Mouse (Mus musculus): Measurements from ENCODE around the gene Alkbh1. TPM values are rescaled to one million over a fixed set of nuclear protein-coding genes. Genes with fewer than 3 reads are reported as not detected.

Gene Alkbh1
- polyA plus RNA-seq, 2 experiments, result 48.3 to 60.2 TPM

DNA sequence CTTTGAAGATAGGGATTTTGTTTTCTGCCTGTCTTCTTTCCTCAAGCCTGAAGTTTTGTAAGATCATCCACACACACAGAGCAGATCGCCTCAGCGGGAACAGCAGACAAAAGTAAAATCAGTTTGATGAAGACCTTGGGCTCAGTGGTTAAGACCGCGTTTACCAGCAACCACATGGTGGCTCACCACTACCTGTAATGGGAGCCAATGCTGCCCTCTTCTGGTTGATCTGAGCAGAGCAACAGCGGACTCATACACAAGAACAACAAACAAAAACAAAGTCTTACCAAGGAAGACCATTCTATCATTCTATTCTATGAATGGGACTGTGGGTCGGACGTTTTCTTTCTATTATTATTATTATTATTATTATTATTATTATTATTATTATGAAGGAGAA lies 27.1 kb downstream of the Alkbh1 start:
- Histone ChIP-seq H3K4me2 (replicated peaks; ENCODE audit: low read depth, low read length, severe bottlenecking) (no peak overlapping the region), H3K27ac (replicated peaks; ENCODE audit: low read depth, low read length) (no peak overlapping the region), H3K27me3 (ENCODE audit: control insufficient read depth, insufficient read depth, low read length) (no peaks in the 10 kb centered on the region), H3K9ac (ENCODE audit: low read depth, low read length, severe bottlenecking) (no peak overlapping the region), H3K9me3 (ENCODE audit: control insufficient read depth, low read length) (no peaks in the 10 kb centered on the region), H3K4me1 (ENCODE audit: control insufficient read depth, insufficient read depth, low read length) (no peaks in the 10 kb centered on the region), H3K4me3 (replicated peaks; ENCODE audit: low read length) (no peak overlapping the region), H3K36me3 (ENCODE audit: control insufficient read depth, insufficient read depth, low read length) (no peaks in the 10 kb centered on the region)
- DNase-seq (ENCODE audit: low spot score) (peak; percentile 52), ATAC-seq (ENCODE audit: low FRiP score, low read depth) (peak; percentile 42; the same call in 1 of the 2 replicates)
- no peak for TF ChIP-seq POLR2A (IDR thresholded peaks at IDR 0.05; ENCODE audit: borderline replicate concordance, extremely low read depth, insufficient read depth, insufficient read length)
- WGBS, result 34% methylated on average over 7 of the region's 7 CpGs

- no peaks in the 10 kb centered on the region for H3K4me1 ChIP-seq (ENCODE audit: control insufficient read depth, insufficient read depth, low read length)
- H3K9ac ChIP-seq (ENCODE audit: low read depth, low read length, severe bottlenecking), result no peak overlapping the region
- no peak overlapping the region for H3K4me3 ChIP-seq (replicated peaks; ENCODE audit: low read length)
- H3K4me2 ChIP-seq (replicated peaks; ENCODE audit: low read depth, low read length, severe bottlenecking), result no peak overlapping the region
- H3K27ac ChIP-seq (replicated peaks; ENCODE audit: low read depth, low read length), result no peak overlapping the region
- WGBS, result 60% methylated on average over 4 of the region's 4 CpGs
- H3K36me3 ChIP-seq (ENCODE audit: control insufficient read depth, insufficient read depth, low read length), result no peaks in the 10 kb centered on the region
- ATAC-seq (ENCODE audit: low FRiP score, low read depth) (no peak), DNase-seq (ENCODE audit: low spot score) (no peak)
- H3K9me3 ChIP-seq (ENCODE audit: control insufficient read depth, low read length), result no peaks in the 10 kb centered on the region
- no peaks in the 10 kb centered on the region for H3K27me3 ChIP-seq (ENCODE audit: control insufficient read depth, insufficient read depth, low read length)
- no peak for TF ChIP-seq POLR2A (IDR thresholded peaks at IDR 0.05; ENCODE audit: borderline replicate concordance, extremely low read depth, insufficient read depth, insufficient read length)
Observed at GRCm38 (mm10) chr12:87415358-87415757, 28.5 kb downstream of the Alkbh1 start.

DNA sequence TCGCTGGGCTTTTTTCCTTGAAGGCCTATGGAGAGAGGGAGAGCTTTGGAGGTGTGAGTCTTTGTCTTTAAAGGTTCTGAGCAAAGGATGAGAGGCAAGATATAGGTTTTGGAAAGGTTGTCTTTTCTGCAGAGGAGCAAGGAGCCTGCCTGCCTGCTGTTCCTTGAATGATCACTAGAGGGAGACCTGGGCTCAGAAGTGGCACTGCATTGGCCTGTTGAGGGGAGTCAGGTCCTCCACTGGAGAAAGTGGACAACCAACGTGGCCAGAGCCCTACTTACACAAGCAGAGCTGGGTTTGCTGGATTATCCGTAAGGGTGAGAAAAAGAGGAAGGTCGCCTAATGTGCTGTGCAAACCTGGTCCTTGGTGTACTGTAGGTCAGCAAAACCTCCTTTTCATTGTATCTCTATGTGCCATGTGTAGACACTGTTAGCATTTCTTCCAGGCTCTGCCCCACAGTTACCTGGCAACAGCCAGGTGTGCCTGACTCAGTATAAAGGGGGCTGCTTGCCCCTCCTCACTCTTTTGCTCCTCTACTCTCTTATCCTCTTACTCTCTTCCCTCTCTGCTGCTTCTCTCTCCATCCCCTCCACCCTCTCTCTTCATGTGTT lies 30.5 kb downstream of the Alkbh1 start:
- no peaks in the 10 kb centered on the region for H3K36me3 ChIP-seq (ENCODE audit: control insufficient read depth, insufficient read depth, low read length)
- no peak overlapping the region for H3K27ac ChIP-seq (replicated peaks; ENCODE audit: low read depth, low read length)
- H3K9ac ChIP-seq (ENCODE audit: low read depth, low read length, severe bottlenecking), result no peak overlapping the region
- ATAC-seq (ENCODE audit: low FRiP score, low read depth) (peak; percentile 49; the same call in 1 of the 2 replicates), DNase-seq (ENCODE audit: low spot score) (peak; percentile 63)
- H3K4me2 ChIP-seq (replicated peaks; ENCODE audit: low read depth, low read length, severe bottlenecking), result no peak overlapping the region
- no peaks in the 10 kb centered on the region for H3K4me1 ChIP-seq (ENCODE audit: control insufficient read depth, insufficient read depth, low read length)
- no peaks in the 10 kb centered on the region for H3K9me3 ChIP-seq (ENCODE audit: control insufficient read depth, low read length)
- no peak overlapping the region for H3K4me3 ChIP-seq (replicated peaks; ENCODE audit: low read length)
- H3K27me3 ChIP-seq (ENCODE audit: control insufficient read depth, insufficient read depth, low read length), result no peaks in the 10 kb centered on the region
- no peak for TF ChIP-seq POLR2A (IDR thresholded peaks at IDR 0.05; ENCODE audit: borderline replicate concordance, extremely low read depth, insufficient read depth, insufficient read length)
- 24% methylated on average over 4 of the region's 4 CpGs for WGBS

- 35% methylated on average over 7 of the region's 7 CpGs for WGBS
- peak; percentile 11 for DNase-seq (ENCODE audit: low spot score)
- Histone ChIP-seq H3K9me3 (ENCODE audit: control insufficient read depth, low read length) (no peaks in the 10 kb centered on the region), H3K27ac (replicated peaks; ENCODE audit: low read depth, low read length) (no peak overlapping the region), H3K36me3 (ENCODE audit: control insufficient read depth, insufficient read depth, low read length) (no peaks in the 10 kb centered on the region), H3K9ac (ENCODE audit: low read depth, low read length, severe bottlenecking) (no peak overlapping the region), H3K4me1 (ENCODE audit: control insufficient read depth, insufficient read depth, low read length) (peaks cover 5% of the 10 kb centered on the region; the same call in 1 of the 2 replicates), H3K4me3 (replicated peaks; ENCODE audit: low read length) (no peak overlapping the region), H3K4me2 (replicated peaks; ENCODE audit: low read depth, low read length, severe bottlenecking) (no peak overlapping the region), H3K27me3 (ENCODE audit: control insufficient read depth, insufficient read depth, low read length) (no peaks in the 10 kb centered on the region)
- no peak for ATAC-seq (ENCODE audit: low FRiP score, low read depth)
- TF ChIP-seq POLR2A (IDR thresholded peaks at IDR 0.05; ENCODE audit: borderline replicate concordance, extremely low read depth, insufficient read depth, insufficient read length), result no peak
Observed at GRCm38 (mm10) chr12:87410999-87411398, 32.8 kb downstream of the Alkbh1 start.

DNA sequence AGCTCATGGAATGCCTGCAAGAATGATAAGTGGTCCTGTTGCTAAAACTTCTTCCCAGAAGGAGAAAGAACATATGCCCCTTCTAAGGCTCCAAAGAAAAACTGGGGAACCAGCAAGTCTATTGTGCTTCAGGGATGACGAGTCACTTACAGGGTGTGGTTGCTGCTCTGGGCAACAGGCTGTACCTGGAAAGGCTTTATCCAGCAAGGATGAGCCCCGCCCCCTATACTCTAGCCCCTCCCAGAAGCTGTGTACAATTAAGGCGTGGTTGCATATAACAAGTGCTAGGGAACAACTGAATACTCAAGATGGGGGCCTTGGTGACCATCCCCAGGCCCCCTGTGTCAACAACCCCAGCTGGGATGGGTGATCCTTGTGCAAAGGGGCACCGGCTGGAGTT lies 34.7 kb downstream of the Alkbh1 start:
- ATAC-seq (ENCODE audit: low FRiP score, low read depth) (no peak), DNase-seq (ENCODE audit: low spot score) (no peak)
- H3K4me3 ChIP-seq (replicated peaks; ENCODE audit: low read length), result no peak overlapping the region
- no peak overlapping the region for H3K4me2 ChIP-seq (replicated peaks; ENCODE audit: low read depth, low read length, severe bottlenecking)
- H3K36me3 ChIP-seq (ENCODE audit: control insufficient read depth, insufficient read depth, low read length), result no peaks in the 10 kb centered on the region
- peaks cover 5% of the 10 kb centered on the region; the same call in 1 of the 2 replicates for H3K4me1 ChIP-seq (ENCODE audit: control insufficient read depth, insufficient read depth, low read length)
- H3K9ac ChIP-seq (ENCODE audit: low read depth, low read length, severe bottlenecking), result no peak overlapping the region
- H3K27me3 ChIP-seq (ENCODE audit: control insufficient read depth, insufficient read depth, low read length), result no peaks in the 10 kb centered on the region
- WGBS, result 89% methylated on average over 4 of the region's 4 CpGs
- H3K9me3 ChIP-seq (ENCODE audit: control insufficient read depth, low read length), result no peaks in the 10 kb centered on the region
- no peak for TF ChIP-seq POLR2A (IDR thresholded peaks at IDR 0.05; ENCODE audit: borderline replicate concordance, extremely low read depth, insufficient read depth, insufficient read length)
- H3K27ac ChIP-seq (replicated peaks; ENCODE audit: low read depth, low read length), result no peak overlapping the region
